Mouse (Mus musculus) ES-E14 (cell line): Measurements from ENCODE around the gene Mis18bp1. TPM values are rescaled to one million over a fixed set of nuclear protein-coding genes. Genes with fewer than 3 reads are reported as not detected.
"Not testable (repeated sequence)": the region's sequence is repeated elsewhere in the genome, so short reads cannot be mapped to it uniquely, and the experiment has no call there.

Experiments
- DNase-seq: peaks from one replicate; pipeline ENCODE4 v3.0.0-alpha.2; 2013; ENCODE audit warnings: low read depth, low spot score
- H3K27ac ChIP-seq: 2 replicates; pipeline ENCODE4 v1.5.1; 2012; ENCODE audit warnings: low read depth, mild to moderate bottlenecking, low read length, moderate library complexity, mixed read lengths; ENCODE audit not compliant: poor library complexity, insufficient read depth, severe bottlenecking
- H3K36me3 ChIP-seq: 2 replicates; pipeline ENCODE4 v1.6.1; 2012; ENCODE audit warnings: mild to moderate bottlenecking, low read length, moderate library complexity, mixed read lengths; ENCODE audit not compliant: control insufficient read depth, poor library complexity, insufficient read depth, severe bottlenecking
- H3K4me1 ChIP-seq, 2 experiments: fragments of 150-350 bp in 1 of 2; sonication (generic) in 1 of 2; 2 replicates each; pipeline ENCODE4 v1.6.1; 2012; ENCODE audit warnings: low read length in 2 of 2, mild to moderate bottlenecking in 1 of 2, mixed read lengths in 1 of 2; ENCODE audit not compliant: control insufficient read depth in 2 of 2, insufficient read depth in 2 of 2, poor library complexity in 1 of 2
- H3K4me3 ChIP-seq, 2 experiments: fragments of 150-350 bp in 1 of 2; sonication (generic) in 1 of 2; 2 replicates each; pipeline ENCODE4 v1.5.1; 2012; ENCODE audit warnings: low read length in 2 of 2, low read depth in 1 of 2, mild to moderate bottlenecking in 1 of 2, mixed read lengths in 1 of 2; ENCODE audit not compliant: insufficient read depth in 1 of 2, poor library complexity in 1 of 2, severe bottlenecking in 1 of 2
- H3K9ac ChIP-seq: 2 replicates; pipeline ENCODE4 v1.6.1; 2012; ENCODE audit warnings: low read depth, mild to moderate bottlenecking, low read length, mixed read lengths; ENCODE audit not compliant: poor library complexity, insufficient read depth, severe bottlenecking
- H3K9me3 ChIP-seq: fragments of 150-350 bp; sonication (generic); 2 replicates; pipeline ENCODE4 v1.6.1; 2012; ENCODE audit warnings: low read depth, mild to moderate bottlenecking, low read length; ENCODE audit not compliant: control insufficient read depth, insufficient read depth
- CHD2 ChIP-seq: IDR thresholded peaks from 2 replicates; pipeline ENCODE4 v1.6.1; 2014; ENCODE audit warnings: mild to moderate bottlenecking, low read depth, low read length, inconsistent platforms
- HCFC1 ChIP-seq: IDR thresholded peaks from 2 replicates; pipeline ENCODE4 v1.6.1; 2012; ENCODE audit warnings: low read length, inconsistent platforms, borderline replicate concordance; ENCODE audit not compliant: insufficient read depth
- MAFK ChIP-seq: IDR thresholded peaks from 2 replicates; pipeline ENCODE4 v1.6.1; 2014; ENCODE audit warnings: mild to moderate bottlenecking, low read depth, low read length, inconsistent platforms; ENCODE audit not compliant: insufficient read depth
- ZC3H11A ChIP-seq: IDR thresholded peaks from 2 replicates; pipeline ENCODE4 v1.6.1; 2012; ENCODE audit warnings: low read depth, mild to moderate bottlenecking, inconsistent platforms, low read length, borderline replicate concordance
- ZNF384 ChIP-seq: IDR thresholded peaks from 2 replicates; pipeline ENCODE4 v1.6.1; 2012; ENCODE audit warnings: low read depth, low read length, inconsistent platforms
- in situ Hi-C, 2 experiments: fragments of 600-800 bp; cut with MboI; formaldehyde crosslinking; loops; one replicate each; pipeline ENCODE4 v1.15.1; 2025; ENCODE audit warnings: low sequenced_read_pairs in 2 of 2, inconsistent platforms in 1 of 2; ENCODE audit not compliant: unreplicated experiment in 2 of 2
- total RNA-seq: library from RNA; depleted of rRNA; stranded (reverse); fragments of 300-350 nt; gene quantifications from 2 replicates; pipeline ENCODE4 v1.2.3, GENCODE M21; 2012

Mis18bp1 gene
- total RNA-seq, 1 experiment = 52.2 TPM

DNA sequence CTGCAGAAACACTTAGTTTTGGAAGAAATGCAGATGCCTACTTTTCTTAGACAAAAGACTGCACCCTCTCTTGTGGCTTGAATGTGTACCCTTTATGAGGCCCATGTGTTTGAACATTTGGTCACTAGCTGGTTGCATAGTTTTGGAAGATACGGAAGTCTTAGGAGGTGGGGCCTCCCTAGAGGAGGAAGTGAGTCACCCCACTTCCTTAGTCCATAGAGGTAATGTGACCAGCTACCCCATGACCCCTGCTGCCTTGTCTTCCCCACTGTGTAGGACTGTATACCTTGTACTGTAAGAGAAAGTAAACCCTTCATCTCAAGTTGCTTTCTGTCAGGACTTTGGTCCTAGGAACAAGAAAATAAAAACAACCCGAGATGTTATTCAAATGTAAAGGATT, 16.8 kb upstream of the Mis18bp1 start:
- H3K4me1 ChIP-seq = no peaks in the 10 kb centered on the region
- H3K36me3 ChIP-seq = no peaks in the 10 kb centered on the region
- no peaks in the 10 kb centered on the region for H3K9me3 ChIP-seq
- H3K27ac ChIP-seq = no peak overlapping the region
- TF ChIP-seq CHD2 (no peak), MAFK (no peak), ZC3H11A (no peak), ZNF384 (no peak), HCFC1 (no peak)
- no peak overlapping the region for H3K4me3 ChIP-seq
- DNase-seq = no peak
- H3K9ac ChIP-seq = no peak overlapping the region
- in situ Hi-C loops = no loop called here

DNA sequence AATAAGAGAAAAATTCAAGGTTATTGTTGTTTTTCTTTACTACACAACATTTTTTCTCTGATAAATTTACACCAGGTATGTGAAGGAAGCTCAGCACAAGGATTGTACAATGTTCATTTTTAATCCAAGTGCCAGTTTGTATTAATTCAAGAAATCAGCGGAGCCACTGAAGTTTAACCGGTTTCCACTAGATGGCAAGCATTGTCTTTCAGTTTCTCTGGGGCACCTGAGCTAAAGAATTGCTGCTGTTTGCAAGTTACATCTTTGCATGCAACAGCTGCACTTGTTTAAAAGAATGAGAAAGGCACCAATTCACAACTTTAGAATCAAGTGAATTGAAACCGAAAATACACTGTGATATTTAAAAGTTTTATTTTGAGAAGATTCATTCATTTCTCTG, 15.0 kb upstream of the Mis18bp1 start:
- Histone ChIP-seq H3K36me3 (no peaks in the 10 kb centered on the region), H3K27ac (no peak overlapping the region), H3K9me3 (no peaks in the 10 kb centered on the region), H3K4me1 (no peaks in the 10 kb centered on the region), H3K4me3 (no peak overlapping the region), H3K9ac (no peak overlapping the region)
- DNase-seq = no peak
- TF ChIP-seq ZC3H11A = 0 out of 2 replicates have a peak, but pooled peaks have one; percentile 6
- TF ChIP-seq MAFK = no peak
- in situ Hi-C loops = no loop called here

DNA sequence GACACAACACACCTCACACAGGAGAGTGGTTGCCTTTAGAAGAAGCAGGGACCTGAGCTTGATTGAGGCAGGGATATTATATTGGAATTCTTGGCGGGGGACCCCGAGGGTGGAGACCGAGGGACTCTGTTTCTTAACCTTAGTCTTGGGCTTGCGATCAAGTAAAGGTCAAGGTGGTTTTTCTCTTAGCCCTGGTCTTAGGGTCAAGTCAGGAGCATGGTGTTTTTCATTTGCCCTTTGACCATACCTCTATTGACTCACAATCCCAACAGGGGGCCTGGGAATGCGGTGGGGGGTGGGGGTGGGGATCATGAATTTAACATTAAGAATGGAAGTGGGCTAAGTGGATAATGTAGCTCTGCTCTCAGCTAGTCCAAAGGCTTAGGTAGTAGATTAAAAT, 1.3 kb upstream of the Mis18bp1 start:
- no peaks in the 10 kb centered on the region for H3K36me3 ChIP-seq
- peak overlapping the region in 1 of 2 experiments; percentile 99; a peak in 2 of 4 replicates for H3K4me3 ChIP-seq
- peak overlapping the region; percentile 10; the same call in 1 of the 2 replicates for H3K9ac ChIP-seq
- H3K27ac ChIP-seq = peak overlapping the region; percentile 90; the same call in 1 of the 2 replicates
- in situ Hi-C loops = no loop called here
- DNase-seq = no peak
- H3K9me3 ChIP-seq = no peaks in the 10 kb centered on the region
- TF ChIP-seq HCFC1 (no peak), CHD2 (no peak), ZC3H11A (no peak), MAFK (no peak), ZNF384 (no peak)
- H3K4me1 ChIP-seq = peaks cover 8% of the 10 kb centered on the region in 2 experiments; a peak in 3 of 4 replicates

DNA sequence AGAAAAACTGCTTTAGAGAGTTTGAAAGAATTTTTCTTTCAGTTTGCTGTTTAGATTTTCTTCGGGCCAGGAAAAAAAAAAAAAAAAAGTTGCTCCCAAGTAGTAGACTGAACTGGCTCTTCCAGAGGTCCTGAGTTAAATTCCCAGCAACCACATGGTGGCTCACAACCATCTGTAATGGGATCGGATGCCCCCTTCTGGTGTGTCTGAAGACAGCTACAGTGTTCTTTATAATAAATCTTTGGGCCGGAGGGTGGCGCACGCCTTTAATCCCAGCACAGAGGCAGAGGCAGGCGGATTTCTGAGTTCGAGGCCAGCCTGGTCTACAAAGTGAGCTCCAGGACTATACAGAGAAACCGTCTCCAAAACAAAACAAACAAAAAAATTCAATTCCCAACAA, 555 bp upstream of the Mis18bp1 start:
- H3K36me3 ChIP-seq, DNase-seq, in situ Hi-C loops, H3K9me3 ChIP-seq, H3K4me1 ChIP-seq: not testable (repeated sequence)
- TF ChIP-seq ZNF384 = peak; percentile 89
- Histone ChIP-seq H3K4me3 (peak overlapping the region; percentile 91 to 99), H3K9ac (peak overlapping the region; percentile 71; the same call in 1 of the 2 replicates), H3K27ac (peak overlapping the region; percentile 90; the same call in 1 of the 2 replicates)

DNA sequence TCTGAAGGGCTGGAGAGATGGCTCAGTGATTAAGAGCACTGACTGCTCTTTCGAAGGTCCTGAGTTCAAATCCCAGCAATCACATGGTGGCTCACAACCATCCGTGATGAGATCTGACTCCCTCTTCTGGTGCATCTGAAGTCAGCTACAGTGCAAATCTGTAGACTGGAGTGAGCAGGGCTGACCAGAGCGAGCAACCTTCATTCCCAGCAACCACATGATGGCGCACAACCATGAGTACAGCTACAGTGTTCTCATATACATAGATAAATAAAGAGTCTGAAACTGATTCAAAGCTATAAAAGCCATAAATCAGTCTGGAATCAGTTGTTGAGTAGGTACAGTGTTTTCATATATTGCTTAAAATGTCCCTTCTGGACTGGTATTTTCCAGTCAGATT, 36.3 kb downstream of the Mis18bp1 start:
- H3K4me1 ChIP-seq, H3K9ac ChIP-seq, DNase-seq, H3K4me3 ChIP-seq, in situ Hi-C loops, H3K27ac ChIP-seq, H3K36me3 ChIP-seq, H3K9me3 ChIP-seq: not testable (repeated sequence)
